Mouse (Mus musculus) intestine, postnatal 0 days (tissue): ENCODE data around the gene Eif4e2. TPM values are rescaled to one million over a fixed set of nuclear protein-coding genes. Genes with fewer than 3 reads are reported as not detected.

Experiments used
- ATAC-seq: fragments of 200-750 bp; cut with Nextera tagmentation; 2 replicates; pipeline ENCODE4 v1.8.0; 2017; ENCODE audit warnings: mild to moderate bottlenecking, moderate TSS enrichment, moderate library complexity
- H3K27ac ChIP-seq: fragments of 300-500 bp; sonication (generic); 2 replicates; pipeline ENCODE4 v1.5.1; 2014; ENCODE audit warnings: mild to moderate bottlenecking, low read depth, low read length, moderate library complexity
- H3K27me3 ChIP-seq: fragments of 300-500 bp; sonication (generic); replicated peaks from 2 replicates; pipeline ENCODE4 v1.6.1; 2014; ENCODE audit warnings: low read length, mixed read lengths; ENCODE audit not compliant: control insufficient read depth, insufficient read depth
- H3K36me3 ChIP-seq: fragments of 300-500 bp; sonication (generic); 2 replicates; pipeline ENCODE4 v1.6.1; 2014; ENCODE audit warnings: mild to moderate bottlenecking, moderate library complexity; ENCODE audit not compliant: control insufficient read depth, insufficient read depth
- H3K4me1 ChIP-seq: fragments of 300-500 bp; sonication (generic); replicated peaks from 2 replicates; pipeline ENCODE4 v1.6.1; 2014; ENCODE audit warnings: antibody characterized with exemption, low read length, mixed read lengths; ENCODE audit not compliant: control insufficient read depth, insufficient read depth
- H3K4me2 ChIP-seq: fragments of 300-500 bp; sonication (generic); replicated peaks from 2 replicates; pipeline ENCODE4 v1.6.1; 2014; ENCODE audit warnings: low read depth, mild to moderate bottlenecking, moderate library complexity
- H3K4me3 ChIP-seq: fragments of 300-500 bp; sonication (generic); 2 replicates; pipeline ENCODE4 v1.5.1; 2014; ENCODE audit warnings: low read depth, low read length
- H3K9ac ChIP-seq: fragments of 300-500 bp; sonication (generic); 2 replicates; pipeline ENCODE4 v1.6.1; 2014; ENCODE audit warnings: mild to moderate bottlenecking, low read depth, low read length
- H3K9me3 ChIP-seq: fragments of 300-500 bp; sonication (generic); 2 replicates; pipeline ENCODE4 v1.6.1; 2016; ENCODE audit warnings: mixed run types; ENCODE audit not compliant: control insufficient read depth
- CTCF ChIP-seq: sonication (generic); IDR thresholded peaks from 2 replicates; pipeline ENCODE4 v1.5.1; 2016; ENCODE audit warnings: low read depth, mild to moderate bottlenecking, control low read depth, antibody characterized with exemption, moderate library complexity
- WGBS: fragments of 180-500 bp; shearing (Covaris S2); extraction: QIAGEN DNeasy Blood & Tissue Kit; methylation state at CpG from one replicate; pipeline ENCODE4 v1.1.7; 2014; 5-methylcytosine and 5-hydroxymethylcytosine counted together
- polyA plus RNA-seq: library from polyadenylated mRNA; unstranded; fragments of >200 nt; fragmentation: Nextera tagmentation; extraction: Ambion mirVana; gene quantifications from 2 replicates; pipeline ENCODE4 v1.2.1, GENCODE M21; 2015

Gene Eif4e2
- polyA plus RNA-seq, 1 experiment from 2014 or later, result 179 TPM

- Histone ChIP-seq H3K4me3 (peak within 1 kb of the TSS; percentile 49), H3K36me3 (no peaks in the 10 kb centered on the region), H3K9me3 (no peaks in the 10 kb centered on the region), H3K27me3 (peaks cover 68% of the 10 kb centered on the region), H3K9ac (0 out of 2 replicates have a peak within 1 kb of the TSS, but pooled peaks have one; percentile 17), H3K4me1 (no peaks in the 10 kb centered on the region; the same call in 1 of the 2 replicates), H3K4me2 (peak within 1 kb of the TSS; percentile 87), H3K27ac (no peak within 1 kb of the TSS)
- no peak for TF ChIP-seq CTCF
- WGBS, result under 1% methylated on average over 70 of the region's 70 CpGs
- no peak for ATAC-seq
Measured at GRCm38 (mm10) chr1:87264134-87265006, 50.7 kb downstream of the Eif4e2 start, which contains the start of gene Efhd1. Gene Efhd1 (plus strand): TSS chr1:87264363.

GRCm38 (mm10) chr1:87265200-87265599 lies 51.5 kb downstream of the Eif4e2 start:
- H3K9me3 ChIP-seq, result no peaks in the 10 kb centered on the region
- no peaks in the 10 kb centered on the region; the same call in 1 of the 2 replicates for H3K4me1 ChIP-seq
- peaks cover 63% of the 10 kb centered on the region for H3K27me3 ChIP-seq
- H3K36me3 ChIP-seq, result no peaks in the 10 kb centered on the region
- ATAC-seq, result no peak
- H3K27ac ChIP-seq, result no peak overlapping the region
- H3K4me2 ChIP-seq, result peak overlapping the region; percentile 87
- under 1% methylated on average over 13 of the region's 13 CpGs for WGBS
- TF ChIP-seq CTCF, result no peak
- peak overlapping the region; percentile 49 for H3K4me3 ChIP-seq
- H3K9ac ChIP-seq, result no peak overlapping the region

- Histone ChIP-seq H3K36me3 (no peaks in the 10 kb centered on the region), H3K9ac (no peak overlapping the region), H3K27me3 (peaks cover 56% of the 10 kb centered on the region), H3K4me1 (no peaks in the 10 kb centered on the region; the same call in 1 of the 2 replicates), H3K4me2 (no peak overlapping the region), H3K4me3 (no peak overlapping the region), H3K9me3 (no peaks in the 10 kb centered on the region), H3K27ac (no peak overlapping the region)
- no peak for TF ChIP-seq CTCF
- 29% methylated on average over 8 of the region's 8 CpGs for WGBS
- ATAC-seq, result no peak
Measured at GRCm38 (mm10) chr1:87266296-87267090, 52.8 kb downstream of the Eif4e2 start.

GRCm38 (mm10) chr1:87270204-87270603 lies 56.5 kb downstream of the Eif4e2 start:
- Histone ChIP-seq H3K9ac (no peak overlapping the region), H3K27ac (no peak overlapping the region), H3K4me2 (no peak overlapping the region), H3K9me3 (no peaks in the 10 kb centered on the region), H3K4me1 (no peaks in the 10 kb centered on the region; the same call in 1 of the 2 replicates), H3K36me3 (no peaks in the 10 kb centered on the region), H3K27me3 (peaks cover 22% of the 10 kb centered on the region), H3K4me3 (no peak overlapping the region)
- no peak for TF ChIP-seq CTCF
- WGBS, result 64% methylated on average over 3 of the region's 3 CpGs
- no peak for ATAC-seq

- H3K4me2 ChIP-seq, result 0 out of 2 replicates have a peak overlapping the region, but pooled peaks have one; percentile 21
- ATAC-seq, result no peak
- no peak for TF ChIP-seq CTCF
- no peak overlapping the region for H3K9ac ChIP-seq
- no peaks in the 10 kb centered on the region; the same call in 1 of the 2 replicates for H3K4me1 ChIP-seq
- H3K4me3 ChIP-seq, result no peak overlapping the region
- H3K27ac ChIP-seq, result no peak overlapping the region
- H3K27me3 ChIP-seq, result peaks cover 15% of the 10 kb centered on the region
- 32% methylated on average over 18 of the region's 20 CpGs for WGBS
- H3K36me3 ChIP-seq, result no peaks in the 10 kb centered on the region
- no peaks in the 10 kb centered on the region for H3K9me3 ChIP-seq
Measured at GRCm38 (mm10) chr1:87270641-87271467, 57.1 kb downstream of the Eif4e2 start.
